Mouse (Mus musculus) heart, postnatal 0 days (tissue): ENCODE measurements around the gene Mymk. TPM values are rescaled to one million over a fixed set of nuclear protein-coding genes. Genes with fewer than 3 reads are reported as not detected.

Experiments used
- ATAC-seq: fragments of 200-750 bp; cut with Nextera tagmentation; 2 replicates; pipeline ENCODE4 v1.8.0; 2017; ENCODE audit warnings: low read depth, moderate number of reproducible peaks, moderate library complexity; ENCODE audit not compliant: insufficient read depth
- DNase-seq: peaks from one replicate; pipeline ENCODE4 v3.0.0-alpha.2; 2016; ENCODE audit warnings: low spot score
- H3K27ac ChIP-seq: fragments of 300-500 bp; sonication (generic); 2 replicates; pipeline ENCODE4 v1.5.1; 2014; ENCODE audit warnings: low read depth, mild to moderate bottlenecking
- H3K27me3 ChIP-seq: fragments of 300-500 bp; sonication (generic); 2 replicates; pipeline ENCODE4 v1.6.1; 2014; ENCODE audit warnings: low read length, mixed read lengths; ENCODE audit not compliant: control insufficient read depth, insufficient read depth
- H3K36me3 ChIP-seq: fragments of 300-500 bp; sonication (generic); replicated peaks from 2 replicates; pipeline ENCODE4 v1.6.1; 2014; ENCODE audit warnings: low read length, mixed read lengths; ENCODE audit not compliant: control insufficient read depth, insufficient read depth
- H3K4me1 ChIP-seq: fragments of 300-500 bp; sonication (generic); 2 replicates; pipeline ENCODE4 v1.6.1; 2014; ENCODE audit warnings: antibody characterized with exemption; ENCODE audit not compliant: control insufficient read depth, insufficient read depth
- H3K4me2 ChIP-seq: fragments of 300-500 bp; sonication (generic); 2 replicates; pipeline ENCODE4 v1.6.1; 2014; ENCODE audit warnings: low read depth, mild to moderate bottlenecking, low read length, moderate library complexity
- H3K4me3 ChIP-seq: fragments of 300-500 bp; sonication (generic); 2 replicates; pipeline ENCODE4 v1.5.1; 2014; ENCODE audit warnings: low read depth, low read length
- H3K9ac ChIP-seq: fragments of 300-500 bp; sonication (generic); replicated peaks from 2 replicates; pipeline ENCODE4 v1.6.1; 2014; ENCODE audit warnings: low read depth, low read length, mixed read lengths
- H3K9me3 ChIP-seq: fragments of 300-500 bp; sonication (generic); replicated peaks from 2 replicates; pipeline ENCODE4 v1.6.1; 2016; ENCODE audit warnings: low read length; ENCODE audit not compliant: control insufficient read depth
- CTCF ChIP-seq: IDR thresholded peaks from 2 replicates; pipeline ENCODE4 v1.5.1; 2016; ENCODE audit warnings: antibody characterized with exemption, control low read depth, low read depth
- EP300 ChIP-seq: IDR thresholded peaks from 2 replicates; pipeline ENCODE4 v1.6.1; 2016; ENCODE audit warnings: antibody characterized with exemption, low read depth
- WGBS: fragments of 180-500 bp; shearing (Covaris S2); extraction: QIAGEN DNeasy Blood & Tissue Kit; methylation state at CpG from one replicate; pipeline ENCODE4 v1.1.7; 2014; 5-methylcytosine and 5-hydroxymethylcytosine counted together
- polyA plus RNA-seq: library from polyadenylated mRNA; unstranded; fragments of >200 nt; fragmentation: Nextera tagmentation; extraction: Ambion mirVana; gene quantifications from 2 replicates; pipeline ENCODE4 v1.2.1, GENCODE M21; 2015
- total RNA-seq: library from RNA; depleted of rRNA; stranded (reverse); fragments of >200 nt; gene quantifications from 2 replicates; pipeline ENCODE4 v1.2.3, GENCODE M21; 2014; ENCODE audit warnings: low replicate concordance

Gene Mymk
- total and polyA plus RNA-seq, 2 experiments from 2014 or later = 0.08 TPM; not detected in 1

GRCm38 (mm10) chr2:27026332-27026731 is 45.6 kb downstream of the Mymk start:
- Histone ChIP-seq H3K9ac (no peak overlapping the region), H3K4me3 (no peak overlapping the region), H3K27ac (no peak overlapping the region), H3K4me1 (no peaks in the 10 kb centered on the region), H3K4me2 (no peak overlapping the region), H3K9me3 (no peaks in the 10 kb centered on the region), H3K36me3 (no peaks in the 10 kb centered on the region), H3K27me3 (peaks cover 14% of the 10 kb centered on the region)
- no peak for TF ChIP-seq CTCF
- TF ChIP-seq EP300 = no peak
- ATAC-seq (no peak), DNase-seq (no peak)
- WGBS = 87% methylated on average over 3 of the region's 3 CpGs

GRCm38 (mm10) chr2:27025545-27025944 is 46.4 kb downstream of the Mymk start:
- 71% methylated on average over 3 of the region's 3 CpGs for WGBS
- H3K9ac ChIP-seq = no peak overlapping the region

GRCm38 (mm10) chr2:27024136-27024535 is 47.8 kb downstream of the Mymk start:
- WGBS = 76% methylated on average over 14 of the region's 14 CpGs
- DNase-seq (no peak), ATAC-seq (no peak)
- Histone ChIP-seq H3K27me3 (peaks cover 14% of the 10 kb centered on the region), H3K4me3 (no peak overlapping the region), H3K36me3 (peaks cover 3% of the 10 kb centered on the region), H3K4me1 (no peaks in the 10 kb centered on the region), H3K4me2 (no peak overlapping the region), H3K27ac (no peak overlapping the region), H3K9ac (no peak overlapping the region), H3K9me3 (no peaks in the 10 kb centered on the region)
- TF ChIP-seq CTCF = no peak
- TF ChIP-seq EP300 = no peak

More at GRCm38 (mm10) chr2:27025545-27025944, 46.4 kb downstream of the Mymk start:
- H3K27me3 ChIP-seq = peaks cover 14% of the 10 kb centered on the region
- H3K4me2 ChIP-seq = no peak overlapping the region
- H3K9me3 ChIP-seq = no peaks in the 10 kb centered on the region
- H3K4me3 ChIP-seq = no peak overlapping the region
- H3K4me1 ChIP-seq = no peaks in the 10 kb centered on the region
- no peaks in the 10 kb centered on the region for H3K36me3 ChIP-seq
- no peak for TF ChIP-seq CTCF
- TF ChIP-seq EP300 = no peak
- DNase-seq (no peak), ATAC-seq (no peak)
- no peak overlapping the region for H3K27ac ChIP-seq

GRCm38 (mm10) chr2:27022612-27023011 is 49.4 kb downstream of the Mymk start:
- Histone ChIP-seq H3K27ac (no peak overlapping the region), H3K36me3 (peaks cover 10% of the 10 kb centered on the region), H3K4me2 (no peak overlapping the region), H3K9ac (no peak overlapping the region), H3K4me3 (no peak overlapping the region), H3K4me1 (no peaks in the 10 kb centered on the region), H3K27me3 (peaks cover 14% of the 10 kb centered on the region), H3K9me3 (no peaks in the 10 kb centered on the region)
- TF ChIP-seq CTCF (no peak), EP300 (no peak)
- DNase-seq (no peak), ATAC-seq (no peak)
- 71% methylated on average over 6 of the region's 6 CpGs for WGBS

GRCm38 (mm10) chr2:27021103-27021502 is 50.9 kb downstream of the Mymk start:
- no peak for DNase-seq
- no peak overlapping the region for H3K27ac ChIP-seq
- H3K27me3 ChIP-seq = peaks cover 7% of the 10 kb centered on the region; the same call in 1 of the 2 replicates
- no peaks in the 10 kb centered on the region for H3K9me3 ChIP-seq
- no peaks in the 10 kb centered on the region for H3K4me1 ChIP-seq
- H3K4me3 ChIP-seq = no peak overlapping the region
- no peak for ATAC-seq
- no peak overlapping the region for H3K4me2 ChIP-seq
- H3K9ac ChIP-seq = no peak overlapping the region
- H3K36me3 ChIP-seq = peaks cover 25% of the 10 kb centered on the region
- WGBS = 78% methylated on average over 1 of the region's 1 CpGs
- TF ChIP-seq EP300 (no peak), CTCF (no peak)

- H3K27me3 ChIP-seq = no peaks in the 10 kb centered on the region
- peaks cover 39% of the 10 kb centered on the region for H3K36me3 ChIP-seq
- no peak overlapping the region for H3K9ac ChIP-seq
- no peak for ATAC-seq
- no peaks in the 10 kb centered on the region for H3K4me1 ChIP-seq
- no peak for DNase-seq
- H3K9me3 ChIP-seq = no peaks in the 10 kb centered on the region
- 90% methylated on average over 2 of the region's 2 CpGs for WGBS
- no peak overlapping the region for H3K4me2 ChIP-seq
- no peak overlapping the region for H3K27ac ChIP-seq
- TF ChIP-seq EP300 (no peak), CTCF (no peak)
- H3K4me3 ChIP-seq = no peak overlapping the region
Observed at GRCm38 (mm10) chr2:27019530-27019929, 52.4 kb downstream of the Mymk start.
